In the genomic region with DNA sequence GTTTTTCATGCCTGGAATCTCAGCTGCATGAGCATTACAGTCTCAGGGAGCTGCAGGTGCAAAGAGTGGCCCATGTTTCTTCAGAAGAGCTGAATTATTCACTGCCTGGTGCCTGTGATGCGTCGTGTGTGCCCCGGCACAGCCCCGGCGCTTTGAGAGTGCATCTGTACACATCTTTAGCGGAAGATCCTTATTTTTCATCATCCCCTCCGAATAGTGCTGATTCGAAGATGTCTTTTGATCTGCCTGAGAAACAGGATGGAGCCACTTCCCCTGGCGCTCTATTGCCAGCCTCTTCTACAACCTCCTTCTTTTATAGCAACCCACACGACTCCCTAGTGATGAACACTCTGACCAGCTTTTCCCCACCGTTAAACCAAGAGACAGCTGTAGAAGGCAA, we compare ENCODE assay signal across 29 mouse cellular contexts. TPM values are rescaled to one million over a fixed set of nuclear protein-coding genes. Genes with fewer than 3 reads are reported as not detected.
DNase-seq lines count a peak whose midpoint lies in the region; ATAC-seq and TF ChIP-seq lines count a peak whose summit lies in the region.
"Had no signal": no experiment of that assay in that cellular context is flagged by ENCODE, and none has a peak within 500 bp of the region (broad histone marks: within the 10 kb centered on the region; RNA-seq: fewer than 3 reads in every experiment).

No protein-coding gene starts in this region.

- no peaks in the 10 kb centered on the region for H3K27me3 ChIP-seq in testis, adult 2 months (ENCODE audit: control insufficient read depth, insufficient read depth, low read length)
- H3K27me3 ChIP-seq in midbrain, embryonic 15.5 days (replicated peaks) = no peaks in the 10 kb centered on the region
- H3K27me3 ChIP-seq: embryonic facial prominence, embryonic 15.5 days; hindbrain, embryonic 15.5 days; neural tube, embryonic 15.5 days; Patski had no signal

- TF ChIP-seq CTCF in testis, adult 2 months (IDR thresholded peaks at IDR 0.05; ENCODE audit: control insufficient read depth, insufficient read depth, insufficient replicate concordance, low read depth, low read length) = no peak

- no peak overlapping the region for H3K9ac ChIP-seq in midbrain, embryonic 15.5 days
- H3K9ac ChIP-seq: embryonic facial prominence, embryonic 15.5 days; forebrain, postnatal 0 days; hindbrain, embryonic 15.5 days; neural tube, embryonic 15.5 days had no signal

- H3K4me1 ChIP-seq in testis, adult 2 months (ENCODE audit: control insufficient read depth, insufficient read depth, low read length) = peaks cover 6% of the 10 kb centered on the region
- H3K4me1 ChIP-seq in midbrain, embryonic 15.5 days = no peaks in the 10 kb centered on the region
- H3K4me1 ChIP-seq: embryonic facial prominence, embryonic 15.5 days; forebrain, embryonic 10.5 days; hindbrain, embryonic 15.5 days; neural tube, embryonic 15.5 days had no signal

- peak overlapping the region; percentile 27 for H3K4me3 ChIP-seq in testis, adult 2 months (ENCODE audit: control insufficient read depth, low read depth, low read length)
- H3K4me3 ChIP-seq in midbrain, embryonic 15.5 days = no peak overlapping the region
- H3K4me3 ChIP-seq: embryonic facial prominence, embryonic 15.5 days; forebrain, embryonic 10.5 days; gastrocnemius, adult 2 months; hindbrain, embryonic 15.5 days; left cerebral cortex, adult 2 months; myocyte; neural tube, embryonic 15.5 days had no signal

- no peak for TF ChIP-seq POLR2A in testis, adult 2 months (IDR thresholded peaks at IDR 0.05; ENCODE audit: control insufficient read depth, low read depth, low read length)

- no peak overlapping the region for H3K4me2 ChIP-seq in midbrain, embryonic 15.5 days
- H3K4me2 ChIP-seq: embryonic facial prominence, embryonic 15.5 days; hindbrain, embryonic 15.5 days; neural tube, embryonic 15.5 days had no signal

- no peak for ATAC-seq in midbrain, embryonic 15.5 days (replicated peaks)
- ATAC-seq: forebrain, postnatal 0 days; Patski had no signal

- H3K36me3 ChIP-seq in testis, adult 2 months (ENCODE audit: control insufficient read depth, insufficient read depth, low read length) = no peaks in the 10 kb centered on the region
- H3K36me3 ChIP-seq in midbrain, embryonic 15.5 days (replicated peaks) = no peaks in the 10 kb centered on the region
- H3K36me3 ChIP-seq: embryonic facial prominence, embryonic 15.5 days; forebrain, embryonic 10.5 days; hindbrain, embryonic 15.5 days; neural tube, embryonic 15.5 days had no signal

- H3K9me3 ChIP-seq in midbrain, embryonic 15.5 days = no peaks in the 10 kb centered on the region
- H3K9me3 ChIP-seq: embryonic facial prominence, embryonic 15.5 days; forebrain, embryonic 10.5 days; hindbrain, embryonic 15.5 days; neural tube, embryonic 15.5 days had no signal

- H3K27ac ChIP-seq in testis, adult 2 months (ENCODE audit: control insufficient read depth, insufficient read depth, low read depth, low read length) = no peak overlapping the region
- H3K27ac ChIP-seq in midbrain, embryonic 15.5 days = no peak overlapping the region
- H3K27ac ChIP-seq: embryonic facial prominence, embryonic 15.5 days; forebrain, embryonic 10.5 days; gastrocnemius, adult 2 months; hindbrain, embryonic 15.5 days; left cerebral cortex, adult 2 months; neural tube, embryonic 15.5 days had no signal

- no peak for DNase-seq in testis, postnatal 10 days (ENCODE audit: low spot score)
- peak; percentile 11 for DNase-seq in adipocyte (ENCODE audit: low spot score)
- DNase-seq in thymus, adult 18-20 months = peak; percentile 35 to 56
- peak; percentile 64 for DNase-seq in thymus, postnatal 4 days
- no peak for DNase-seq in embryo, embryonic 10 days (ENCODE audit: low spot score)
- DNase-seq in heart, postnatal 4 days = no peak
- DNase-seq: B cell, adult 2 months; cerebellum, postnatal 10 days; embryo, embryonic 11 days; forebrain, postnatal 0 days; gastrocnemius, adult 2 months; heart, postnatal 36 days; kidney, adult 2 months; kidney, postnatal 36 days; left cerebral cortex, postnatal 4 days; liver; lung, postnatal 10 days; midbrain, embryonic 14.5 days; right cerebral cortex, postnatal 4 days had no signal

- WGBS in midbrain, embryonic 15.5 days = 73% methylated on average over 11 of the region's 11 CpGs

RNA-seq across cellular contexts. Expression of gene Ptpn22, which starts 26.4 kb away (rescaled TPM):
- polyA plus RNA-seq in testis, adult 2 months (2012; rRNA removed) = 0.77 and 2.7 TPM in 2 replicates
- total RNA-seq in heart, postnatal 4 days (2021) = under 1 TPM; 0.57 to 0.72 TPM
- 0.22 and 0.51 TPM in 2 replicates for polyA plus RNA-seq in midbrain, embryonic 15.5 days (2015; fragmentation: Nextera tagmentation; extraction: Ambion mirVana)

RNA-seq across cellular contexts. Expression of gene Rsbn1, which starts 28.0 kb away (rescaled TPM):
- polyA plus RNA-seq in testis, adult 2 months (2012; rRNA removed) = 22.1 TPM in 2 replicates
- total RNA-seq in heart, postnatal 4 days (2021) = 1 to 10 TPM; 9.1 to 9.8 TPM
- 22.8 and 23.0 TPM in 2 replicates for polyA plus RNA-seq in midbrain, embryonic 15.5 days (2015; fragmentation: Nextera tagmentation; extraction: Ambion mirVana)

RNA-seq across cellular contexts. Expression of gene Bcl2l15, which starts 53.5 kb away (rescaled TPM):
- 0.68 and 3.2 TPM in 2 replicates for polyA plus RNA-seq in testis, adult 2 months (2012; rRNA removed)
- not detected for total RNA-seq in heart, postnatal 4 days (2021)
- polyA plus RNA-seq in midbrain, embryonic 15.5 days (2015; fragmentation: Nextera tagmentation; extraction: Ambion mirVana) = 0.18 and 0.32 TPM in 2 replicates
- total RNA-seq: adrenal gland, adult 18-20 months; forebrain, postnatal 0 days; heart, postnatal 36 days had no signal
- polyA plus RNA-seq: embryonic facial prominence, embryonic 15.5 days; forebrain, postnatal 0 days had no signal

Comparison
In these comparisons a context has a peak if more than half of its experiments do, and no peak if none do; other contexts are left out.
1. DNase-seq: peak in adipocyte (single experiment), thymus, adult 18-20 months (2 of 2) and thymus, postnatal 4 days (single experiment); none in testis, postnatal 10 days (single experiment), embryo, embryonic 10 days (single experiment) and heart, postnatal 4 days (single experiment).